ENCODE assay signal across 8 mouse cellular contexts in genomic region chr7:16817693-16818092, GRCm38 (mm10). TPM values are rescaled to one million over a fixed set of nuclear protein-coding genes. Genes with fewer than 3 reads are reported as not detected.
DNase-seq lines count a peak whose midpoint lies in the region; ATAC-seq and TF ChIP-seq lines count a peak whose summit lies in the region.

No protein-coding gene starts in this region.

- peak overlapping the region; percentile 73 for H3K4me2 ChIP-seq in limb, embryonic 14.5 days (replicated peaks; ENCODE audit: low read depth, low read length, severe bottlenecking)

- no peaks in the 10 kb centered on the region for H3K27me3 ChIP-seq in testis, adult 2 months (ENCODE audit: control insufficient read depth, insufficient read depth, low read length)
- no peaks in the 10 kb centered on the region for H3K27me3 ChIP-seq in limb, embryonic 14.5 days (ENCODE audit: control insufficient read depth, insufficient read depth, low read length)

- H3K9me3 ChIP-seq in limb, embryonic 14.5 days (ENCODE audit: control insufficient read depth, low read length), result no peaks in the 10 kb centered on the region

- H3K27ac ChIP-seq in testis, adult 2 months (ENCODE audit: control insufficient read depth, insufficient read depth, low read depth, low read length), result no peak overlapping the region
- no peak overlapping the region for H3K27ac ChIP-seq in limb, embryonic 14.5 days (replicated peaks; ENCODE audit: low read depth, low read length)

- peak; percentile 50 to 62 for DNase-seq in frontal cortex, postnatal 36 days (ENCODE audit: low spot score in 2 of 2)
- DNase-seq in frontal cortex, postnatal 14 days (ENCODE audit: low spot score in 2 of 2), result no peak
- DNase-seq in testis, postnatal 14 days (ENCODE audit: low spot score), result no peak
- no peak for DNase-seq in limb, embryonic 14.5 days (ENCODE audit: low spot score)
- no peak for DNase-seq in gastrocnemius, postnatal 4 days (ENCODE audit: low spot score in 2 of 2)
- DNase-seq in thymus, postnatal 14 days, result no peak
- no peak for DNase-seq in natural killer cell, adult 2 months (ENCODE audit: low spot score in 2 of 2)

- ATAC-seq in limb, embryonic 14.5 days (ENCODE audit: low FRiP score, low read depth), result no peak

- no peak for TF ChIP-seq CTCF in testis, adult 2 months (IDR thresholded peaks at IDR 0.05; ENCODE audit: control insufficient read depth, insufficient read depth, insufficient replicate concordance, low read depth, low read length)

- peak overlapping the region; percentile 100 for H3K9ac ChIP-seq in limb, embryonic 14.5 days (ENCODE audit: low read depth, low read length, severe bottlenecking)

- no peaks in the 10 kb centered on the region; the same call in 1 of the 2 replicates for H3K36me3 ChIP-seq in testis, adult 2 months (ENCODE audit: control insufficient read depth, insufficient read depth, low read length)
- peaks cover 20% of the 10 kb centered on the region for H3K36me3 ChIP-seq in limb, embryonic 14.5 days (ENCODE audit: control insufficient read depth, insufficient read depth, low read length)

- H3K4me3 ChIP-seq in testis, adult 2 months (ENCODE audit: control insufficient read depth, low read depth, low read length), result peak overlapping the region; percentile 91
- peak overlapping the region; percentile 98 for H3K4me3 ChIP-seq in limb, embryonic 14.5 days (replicated peaks; ENCODE audit: low read length)

- 49% methylated on average over 3 of the region's 3 CpGs for WGBS in limb, embryonic 14.5 days

- TF ChIP-seq POLR2A in testis, adult 2 months (IDR thresholded peaks at IDR 0.05; ENCODE audit: control insufficient read depth, low read depth, low read length), result no peak
- no peak for TF ChIP-seq POLR2A in limb, embryonic 14.5 days (IDR thresholded peaks at IDR 0.05; ENCODE audit: borderline replicate concordance, extremely low read depth, insufficient read depth, insufficient read length)

- H3K4me1 ChIP-seq in testis, adult 2 months (ENCODE audit: control insufficient read depth, insufficient read depth, low read length), result peaks cover 16% of the 10 kb centered on the region
- H3K4me1 ChIP-seq in limb, embryonic 14.5 days (ENCODE audit: control insufficient read depth, insufficient read depth, low read length), result peaks cover 36% of the 10 kb centered on the region

RNA-seq across cellular contexts. Expression of gene Fkrp, which starts 1.2 kb away (rescaled TPM):
- polyA plus RNA-seq in testis, adult 2 months (2012; rRNA removed), result 3.4 and 3.6 TPM in 2 replicates
- 29.9 and 37.6 TPM in 2 replicates for polyA plus RNA-seq in limb, embryonic 14.5 days (2012; rRNA removed)
- 26.9 and 32.6 TPM in 2 replicates for polyA plus RNA-seq in limb, embryonic 14.5 days (2014; fragmentation: Nextera tagmentation; extraction: Ambion mirVana)
- total RNA-seq in gastrocnemius, postnatal 4 days (2021), result 10 to 100 TPM; 22.7 to 22.9 TPM

RNA-seq across cellular contexts. Expression of gene Strn4, which starts 2.0 kb away (rescaled TPM):
- 130 and 147 TPM in 2 replicates for polyA plus RNA-seq in testis, adult 2 months (2012; rRNA removed)
- 197 and 280 TPM in 2 replicates for polyA plus RNA-seq in limb, embryonic 14.5 days (2012; rRNA removed)
- 109 and 137 TPM in 2 replicates for polyA plus RNA-seq in limb, embryonic 14.5 days (2014; fragmentation: Nextera tagmentation; extraction: Ambion mirVana)
- total RNA-seq in gastrocnemius, postnatal 4 days (2021), result 10 to 100 TPM; 66.6 to 78.7 TPM

RNA-seq across cellular contexts. Expression of gene Prkd2, which starts 25.0 kb away (rescaled TPM):
- 2.8 and 4.5 TPM in 2 replicates for polyA plus RNA-seq in testis, adult 2 months (2012; rRNA removed)
- polyA plus RNA-seq in limb, embryonic 14.5 days (2012; rRNA removed), result 35.9 and 48.9 TPM in 2 replicates
- 19.2 and 22.1 TPM in 2 replicates for polyA plus RNA-seq in limb, embryonic 14.5 days (2014; fragmentation: Nextera tagmentation; extraction: Ambion mirVana)
- 10 to 100 TPM; 16.8 to 17.4 TPM for total RNA-seq in gastrocnemius, postnatal 4 days (2021)

RNA-seq across cellular contexts. Expression of gene Slc1a5, which starts 36.6 kb away (rescaled TPM):
- 15.2 and 17.8 TPM in 2 replicates for polyA plus RNA-seq in testis, adult 2 months (2012; rRNA removed)
- polyA plus RNA-seq in limb, embryonic 14.5 days (2012; rRNA removed), result 80.3 and 96.1 TPM in 2 replicates
- polyA plus RNA-seq in limb, embryonic 14.5 days (2014; fragmentation: Nextera tagmentation; extraction: Ambion mirVana), result 21.7 and 24.4 TPM in 2 replicates
- total RNA-seq in gastrocnemius, postnatal 4 days (2021), result 10 to 100 TPM; 51.8 to 55.1 TPM

RNA-seq across cellular contexts. Expression of gene Dact3, which starts 57.4 kb away (rescaled TPM):
- 30.7 and 31.2 TPM in 2 replicates for polyA plus RNA-seq in testis, adult 2 months (2012; rRNA removed)
- polyA plus RNA-seq in limb, embryonic 14.5 days (2012; rRNA removed), result 64.3 and 89.3 TPM in 2 replicates
- polyA plus RNA-seq in limb, embryonic 14.5 days (2014; fragmentation: Nextera tagmentation; extraction: Ambion mirVana), result 11.5 and 13.7 TPM in 2 replicates
- total RNA-seq in gastrocnemius, postnatal 4 days (2021), result 10 to 100 TPM; 17.8 to 19.0 TPM

Comparison
In these comparisons a context has a peak if more than half of its experiments do, and no peak if none do; other contexts are left out.
1. DNase-seq: peak in frontal cortex, postnatal 36 days (2 of 2); none in frontal cortex, postnatal 14 days (0 of 2), testis, postnatal 14 days (single experiment), limb, embryonic 14.5 days (single experiment), gastrocnemius, postnatal 4 days (0 of 2), thymus, postnatal 14 days (single experiment) and natural killer cell, adult 2 months (0 of 2).